Mouse (Mus musculus): ENCODE results near the gene Nap1l1.

- no peak for TF ChIP-seq CTCF (IDR thresholded peaks at IDR 0.05; ENCODE audit: extremely low read depth, insufficient read depth, low read length)
- no peak for TF ChIP-seq POLR2A (IDR thresholded peaks at IDR 0.05; ENCODE audit: extremely low read depth, insufficient read depth, low read length)
These were observed 54.6 kb downstream of the Nap1l1 start for GRCm38 (mm10) chr10:111527613-111528012.
